Mouse (Mus musculus): Measurements from ENCODE around the gene Prmt7. TPM values are rescaled to one million over a fixed set of nuclear protein-coding genes. Genes with fewer than 3 reads are reported as not detected.
"Not testable (repeated sequence)": the region's sequence is repeated elsewhere in the genome, so short reads cannot be mapped to it uniquely, and the experiment has no call there.

Prmt7 gene
- polyA plus RNA-seq, 1 experiment from 2014 or later: 35.5 TPM

- ATAC-seq (ENCODE audit: insufficient number of reproducible peaks, low FRiP score): no peak
- WGBS: 86% methylated on average over 8 of the region's 8 CpGs
- Histone ChIP-seq H3K9ac (no peak overlapping the region), H3K9me3 (replicated peaks) (peaks cover 10% of the 10 kb centered on the region; the same call in 1 of the 2 replicates), H3K36me3 (peaks cover 43% of the 10 kb centered on the region), H3K27ac (ENCODE audit: poor library complexity, severe bottlenecking) (no peak overlapping the region), H3K4me1 (replicated peaks) (no peaks in the 10 kb centered on the region), H3K4me3 (no peak overlapping the region), H3K4me2 (no peak overlapping the region), H3K27me3 (replicated peaks) (no peaks in the 10 kb centered on the region)
Observed at GRCm38 (mm10) chr8:106185628-106186270, 25.0 kb upstream of the Prmt7 start.

GRCm38 (mm10) chr8:106186394-106186793 lies 24.3 kb upstream of the Prmt7 start:
- Histone ChIP-seq H3K9me3 (replicated peaks) (peaks cover 10% of the 10 kb centered on the region; the same call in 1 of the 2 replicates), H3K27ac (ENCODE audit: poor library complexity, severe bottlenecking) (no peak overlapping the region), H3K4me2 (no peak overlapping the region), H3K4me1 (replicated peaks) (peaks cover 5% of the 10 kb centered on the region; the same call in 1 of the 2 replicates), H3K9ac (no peak overlapping the region), H3K36me3 (peaks cover 43% of the 10 kb centered on the region), H3K27me3 (replicated peaks) (no peaks in the 10 kb centered on the region), H3K4me3 (no peak overlapping the region)
- no peak for ATAC-seq (ENCODE audit: insufficient number of reproducible peaks, low FRiP score)
- 90% methylated on average over 3 of the region's 3 CpGs for WGBS

GRCm38 (mm10) chr8:106189162-106189561 lies 21.6 kb upstream of the Prmt7 start:
- WGBS: 87% methylated on average over 4 of the region's 4 CpGs
- no peak overlapping the region for H3K9ac ChIP-seq
- H3K4me3 ChIP-seq: no peak overlapping the region
- H3K9me3 ChIP-seq (replicated peaks): peaks cover 10% of the 10 kb centered on the region; the same call in 1 of the 2 replicates
- H3K27ac ChIP-seq (ENCODE audit: poor library complexity, severe bottlenecking): no peak overlapping the region
- no peak overlapping the region for H3K4me2 ChIP-seq
- peaks cover 55% of the 10 kb centered on the region for H3K36me3 ChIP-seq
- H3K27me3 ChIP-seq (replicated peaks): no peaks in the 10 kb centered on the region
- peaks cover 10% of the 10 kb centered on the region; the same call in 1 of the 2 replicates for H3K4me1 ChIP-seq (replicated peaks)
- ATAC-seq (ENCODE audit: insufficient number of reproducible peaks, low FRiP score): no peak

- Histone ChIP-seq H3K27ac (ENCODE audit: poor library complexity, severe bottlenecking) (no peak overlapping the region), H3K36me3 (peaks cover 62% of the 10 kb centered on the region)
Observed at GRCm38 (mm10) chr8:106191639-106192038, 19.1 kb upstream of the Prmt7 start.

GRCm38 (mm10) chr8:106193162-106193561 lies 17.6 kb upstream of the Prmt7 start:
- Histone ChIP-seq H3K4me1 (replicated peaks) (peaks cover 10% of the 10 kb centered on the region; the same call in 1 of the 2 replicates), H3K9me3 (replicated peaks) (no peaks in the 10 kb centered on the region), H3K36me3 (peaks cover 59% of the 10 kb centered on the region), H3K4me2 (no peak overlapping the region), H3K9ac (no peak overlapping the region), H3K27me3 (replicated peaks) (no peaks in the 10 kb centered on the region), H3K4me3 (no peak overlapping the region), H3K27ac (ENCODE audit: poor library complexity, severe bottlenecking) (no peak overlapping the region)
- 49% methylated on average over 6 of the region's 6 CpGs for WGBS
- no peak for ATAC-seq (ENCODE audit: insufficient number of reproducible peaks, low FRiP score)

More at GRCm38 (mm10) chr8:106191639-106192038, 19.1 kb upstream of the Prmt7 start:
- peaks cover 10% of the 10 kb centered on the region; the same call in 1 of the 2 replicates for H3K9me3 ChIP-seq (replicated peaks)
- no peak for ATAC-seq (ENCODE audit: insufficient number of reproducible peaks, low FRiP score)
- no peak overlapping the region for H3K4me3 ChIP-seq
- H3K4me1 ChIP-seq (replicated peaks): peaks cover 10% of the 10 kb centered on the region; the same call in 1 of the 2 replicates
- H3K4me2 ChIP-seq: no peak overlapping the region
- no peaks in the 10 kb centered on the region for H3K27me3 ChIP-seq (replicated peaks)
- no peak overlapping the region for H3K9ac ChIP-seq
- 36% methylated on average over 5 of the region's 5 CpGs for WGBS

- Histone ChIP-seq H3K27me3 (replicated peaks) (no peaks in the 10 kb centered on the region), H3K36me3 (peaks cover 59% of the 10 kb centered on the region)
Observed at GRCm38 (mm10) chr8:106194062-106194461, 16.7 kb upstream of the Prmt7 start.

GRCm38 (mm10) chr8:106198741-106199140 lies 12.0 kb upstream of the Prmt7 start:
- ATAC-seq (ENCODE audit: insufficient number of reproducible peaks, low FRiP score): no peak
- peaks cover 72% of the 10 kb centered on the region for H3K36me3 ChIP-seq
- H3K27ac ChIP-seq (ENCODE audit: poor library complexity, severe bottlenecking): no peak overlapping the region
- H3K9ac ChIP-seq: no peak overlapping the region
- no peaks in the 10 kb centered on the region for H3K4me1 ChIP-seq (replicated peaks)
- no peak overlapping the region for H3K4me2 ChIP-seq
- H3K4me3 ChIP-seq: no peak overlapping the region
- 5% methylated on average over 1 of the region's 1 CpGs for WGBS
- H3K27me3 ChIP-seq (replicated peaks): no peaks in the 10 kb centered on the region
- no peaks in the 10 kb centered on the region for H3K9me3 ChIP-seq (replicated peaks)

More at GRCm38 (mm10) chr8:106194062-106194461, 16.7 kb upstream of the Prmt7 start:
- Histone ChIP-seq H3K9me3 (replicated peaks) (no peaks in the 10 kb centered on the region), H3K4me1 (replicated peaks) (peaks cover 10% of the 10 kb centered on the region; the same call in 1 of the 2 replicates), H3K4me3 (no peak overlapping the region), H3K27ac (ENCODE audit: poor library complexity, severe bottlenecking) (no peak overlapping the region), H3K9ac (no peak overlapping the region), H3K4me2 (no peak overlapping the region)
- ATAC-seq (ENCODE audit: insufficient number of reproducible peaks, low FRiP score): no peak
- 44% methylated on average over 5 of the region's 5 CpGs for WGBS

GRCm38 (mm10) chr8:106199596-106199995 lies 11.1 kb upstream of the Prmt7 start:
- peaks cover 76% of the 10 kb centered on the region for H3K36me3 ChIP-seq
- H3K9ac ChIP-seq; H3K4me1 ChIP-seq (replicated peaks); H3K9me3 ChIP-seq (replicated peaks); H3K4me2 ChIP-seq; H3K27me3 ChIP-seq (replicated peaks); H3K4me3 ChIP-seq; ATAC-seq (ENCODE audit: insufficient number of reproducible peaks, low FRiP score); H3K27ac ChIP-seq (ENCODE audit: poor library complexity, severe bottlenecking): not testable (repeated sequence)
- 79% methylated on average over 3 of the region's 3 CpGs for WGBS

GRCm38 (mm10) chr8:106210035-106210731 lies 553 bp upstream of the Prmt7 start:
- 1% methylated on average over 35 of the region's 35 CpGs for WGBS
- peak overlapping the region; percentile 84 for H3K4me2 ChIP-seq

GRCm38 (mm10) chr8:106211421-106211820 lies 685 bp downstream of the Prmt7 start:
- Histone ChIP-seq H3K4me1 (replicated peaks) (peaks cover 8% of the 10 kb centered on the region), H3K27me3 (replicated peaks) (no peaks in the 10 kb centered on the region), H3K9ac (peak overlapping the region; percentile 85), H3K27ac (ENCODE audit: poor library complexity, severe bottlenecking) (peak overlapping the region; percentile 69), H3K36me3 (peaks cover 58% of the 10 kb centered on the region), H3K9me3 (replicated peaks) (no peaks in the 10 kb centered on the region), H3K4me2 (peak overlapping the region; percentile 84), H3K4me3 (peak overlapping the region; percentile 79)
- 5% methylated on average over 13 of the region's 13 CpGs for WGBS
- no peak for ATAC-seq (ENCODE audit: insufficient number of reproducible peaks, low FRiP score)

More at GRCm38 (mm10) chr8:106210035-106210731, 553 bp upstream of the Prmt7 start:
- Histone ChIP-seq H3K4me3 (peak overlapping the region; percentile 79), H3K4me1 (replicated peaks) (peaks cover 8% of the 10 kb centered on the region), H3K27ac (ENCODE audit: poor library complexity, severe bottlenecking) (peak overlapping the region; percentile 89), H3K9ac (peak overlapping the region; percentile 85), H3K36me3 (peaks cover 55% of the 10 kb centered on the region), H3K27me3 (replicated peaks) (no peaks in the 10 kb centered on the region), H3K9me3 (replicated peaks) (no peaks in the 10 kb centered on the region)
- ATAC-seq (ENCODE audit: insufficient number of reproducible peaks, low FRiP score): peak; percentile 56

GRCm38 (mm10) chr8:106213959-106214358 lies 3.2 kb downstream of the Prmt7 start:
- Histone ChIP-seq H3K27me3 (replicated peaks) (no peaks in the 10 kb centered on the region), H3K4me2 (no peak overlapping the region), H3K4me1 (replicated peaks) (peaks cover 8% of the 10 kb centered on the region), H3K27ac (ENCODE audit: poor library complexity, severe bottlenecking) (no peak overlapping the region), H3K9me3 (replicated peaks) (no peaks in the 10 kb centered on the region), H3K4me3 (no peak overlapping the region), H3K36me3 (peaks cover 59% of the 10 kb centered on the region), H3K9ac (no peak overlapping the region)
- no peak for ATAC-seq (ENCODE audit: insufficient number of reproducible peaks, low FRiP score)
- 83% methylated on average over 3 of the region's 3 CpGs for WGBS
